Mouse (Mus musculus): ENCODE measurements around the gene Nrm.

The Nrm gene

GRCm38 (mm10) chr17:35861198-35861857 lies at the start of gene Nrm:
Gene Nrm (plus strand): TSS chr17:35861318.
- ATAC-seq (ENCODE audit: low TSS enrichment), result peak; percentile 96

- ATAC-seq (ENCODE audit: low TSS enrichment), result no peak
Measured at GRCm38 (mm10) chr17:35812307-35812706, 48.8 kb upstream of the Nrm start.

GRCm38 (mm10) chr17:35812736-35813135 lies 48.4 kb upstream of the Nrm start:
- no peak for ATAC-seq (ENCODE audit: low TSS enrichment)

- peak; percentile 44; the same call in 1 of the 2 replicates for ATAC-seq (ENCODE audit: low TSS enrichment)
Measured at GRCm38 (mm10) chr17:35813245-35813647, 47.9 kb upstream of the Nrm start.

- no peak for ATAC-seq (ENCODE audit: low TSS enrichment)
Measured at GRCm38 (mm10) chr17:35813653-35814052, 47.5 kb upstream of the Nrm start.

DNA sequence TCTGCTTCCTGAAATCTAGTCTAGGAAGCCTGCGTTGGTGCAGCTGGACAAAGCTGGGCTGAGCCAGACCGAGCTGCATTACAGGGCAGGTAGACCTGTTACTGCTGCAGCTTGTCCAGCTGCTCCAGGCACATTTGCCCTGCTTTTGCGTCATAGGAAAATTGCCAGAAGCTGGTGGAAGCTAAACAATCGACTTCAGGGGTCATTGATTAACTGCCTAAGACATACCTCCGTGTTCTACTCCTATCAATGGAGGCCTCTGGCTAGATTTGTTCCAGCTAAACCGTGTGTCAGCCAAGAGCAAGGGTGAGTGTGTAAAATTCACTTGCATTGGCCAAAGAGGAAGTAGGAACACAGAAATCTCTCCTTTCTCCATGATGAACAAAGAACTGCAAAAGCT lies 46.4 kb upstream of the Nrm start:
- ATAC-seq (ENCODE audit: low TSS enrichment), result no peak

- 0 out of 2 replicates have a peak, but pooled peaks have one; percentile 25 for ATAC-seq (ENCODE audit: low TSS enrichment)
Measured at GRCm38 (mm10) chr17:35815836-35816235, 45.3 kb upstream of the Nrm start.

DNA sequence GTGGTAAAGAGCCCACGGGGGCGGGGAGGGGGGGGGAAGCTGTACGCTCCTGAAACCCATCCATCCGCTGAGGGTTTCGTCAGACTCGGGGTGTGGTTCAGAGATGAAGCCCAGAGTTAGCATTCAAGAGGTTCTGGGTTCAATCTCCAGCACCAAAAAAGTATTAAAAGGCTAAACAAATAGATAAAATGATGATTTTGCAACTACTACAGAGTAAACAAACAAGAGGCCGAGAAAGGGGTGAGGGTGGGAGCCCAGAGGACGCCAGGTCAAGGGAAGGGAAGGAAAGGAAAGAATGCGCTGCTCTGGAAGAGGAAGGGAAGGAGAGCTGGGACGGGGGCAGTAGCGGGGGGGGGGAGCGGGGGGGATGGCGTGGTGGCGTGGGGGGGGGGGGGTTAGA lies 44.4 kb upstream of the Nrm start:
- ATAC-seq (ENCODE audit: low TSS enrichment), result no peak

- ATAC-seq (ENCODE audit: low TSS enrichment), result no peak
Measured at GRCm38 (mm10) chr17:35817226-35817625, 43.9 kb upstream of the Nrm start.

GRCm38 (mm10) chr17:35820111-35820510 lies 41.0 kb upstream of the Nrm start:
- no peak for ATAC-seq (ENCODE audit: low TSS enrichment)

DNA sequence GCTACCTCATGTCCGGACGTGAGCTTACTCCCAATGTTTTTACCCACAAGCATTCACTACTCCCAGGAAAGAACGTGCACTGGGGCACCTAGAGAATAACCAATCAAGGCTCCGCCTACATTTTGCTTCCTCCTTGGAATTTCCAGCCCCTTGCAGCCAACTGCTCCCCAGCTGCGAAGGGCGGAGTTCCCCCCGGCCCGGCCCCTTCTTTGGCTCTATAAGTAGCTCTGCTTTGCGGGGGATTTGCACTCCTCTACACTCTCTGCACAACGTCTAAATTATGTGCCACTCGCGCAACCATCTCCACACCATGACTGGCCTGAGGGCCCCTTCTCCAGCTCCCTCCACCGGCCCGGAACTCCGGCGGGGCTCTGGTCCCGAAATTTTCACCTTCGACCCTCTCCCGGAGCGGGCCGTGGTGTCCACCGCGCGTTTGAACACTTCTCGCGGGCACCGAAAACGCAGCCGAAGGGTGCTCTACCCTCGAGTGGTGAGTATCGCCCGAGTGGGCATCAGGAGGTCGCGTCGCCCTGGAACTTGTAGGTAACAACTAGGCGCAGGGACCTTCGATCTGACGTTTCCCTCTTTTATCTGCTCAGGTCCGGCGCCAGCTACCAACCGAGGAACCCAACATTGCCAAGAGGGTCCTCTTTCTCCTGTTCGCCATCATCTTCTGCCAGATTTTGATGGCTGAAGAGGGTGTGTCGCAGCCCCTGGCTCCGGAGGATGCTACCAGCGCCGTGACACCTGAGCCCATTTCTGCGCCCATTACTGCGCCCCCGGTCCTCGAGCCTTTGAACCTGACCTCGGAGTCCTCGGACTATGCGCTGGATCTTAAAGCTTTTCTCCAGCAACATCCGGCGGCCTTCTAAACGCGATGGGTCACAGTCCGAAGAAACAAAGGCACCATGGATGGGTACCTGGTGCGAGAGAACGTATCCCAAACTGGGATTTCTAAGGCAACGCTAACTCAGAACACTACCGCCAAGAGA lies 39.4 kb upstream of the Nrm start, which contains the start of gene Ier3:
Ier3 (plus strand) TSS at position 246 of the 992 bp plus-strand sequence.
- peak; percentile 50 for ATAC-seq (ENCODE audit: low TSS enrichment)

- no peak for ATAC-seq (ENCODE audit: low TSS enrichment)
Measured at GRCm38 (mm10) chr17:35822564-35822963, 38.6 kb upstream of the Nrm start.

DNA sequence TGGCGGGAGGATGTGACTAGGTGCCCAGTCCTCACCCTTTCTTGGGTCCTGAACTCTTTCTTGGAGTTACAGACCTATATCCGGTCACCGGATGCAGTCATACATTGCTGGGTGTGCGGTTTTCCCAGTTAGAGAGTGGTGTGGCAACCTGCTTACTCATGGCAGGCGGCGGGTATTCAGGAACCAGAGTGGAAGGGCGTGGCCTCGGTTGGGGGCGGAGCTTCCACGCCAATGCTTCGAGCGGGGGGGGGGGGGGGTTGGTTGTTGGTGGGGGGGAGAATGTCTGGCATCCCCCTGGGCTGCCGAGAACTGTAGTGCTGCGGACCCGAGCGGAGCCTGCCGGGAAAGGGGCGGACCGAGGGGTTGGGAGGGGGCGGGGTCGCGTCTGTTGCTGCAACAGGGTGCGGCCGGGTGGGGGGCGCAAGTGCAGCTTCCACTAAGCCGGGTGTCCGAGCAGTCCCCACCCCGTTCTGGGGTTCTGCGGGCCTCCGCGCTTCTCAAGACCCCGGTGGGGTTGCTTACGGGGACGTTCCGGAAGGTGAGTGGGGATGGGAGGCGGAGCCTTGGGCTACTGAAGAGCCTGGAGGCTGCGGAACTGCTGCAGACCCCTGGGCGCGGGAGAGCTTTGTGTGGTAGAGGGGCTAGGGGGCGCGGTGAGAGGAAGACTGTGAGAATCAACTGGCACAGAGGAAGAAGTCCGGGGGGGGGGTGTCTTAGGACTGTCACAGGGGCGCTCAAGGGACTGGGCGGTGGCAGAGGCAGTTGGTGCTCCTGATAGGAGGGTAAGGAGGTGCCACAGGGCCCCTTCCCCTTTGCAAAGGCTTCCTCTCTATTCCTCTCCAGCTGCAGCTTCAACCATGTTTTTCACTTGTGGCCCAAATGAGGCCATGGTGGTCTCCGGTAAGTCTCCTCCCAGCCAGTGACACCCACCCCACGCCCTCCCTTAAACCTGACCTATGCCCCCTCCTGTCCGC lies 37.9 kb upstream of the Nrm start, which contains the start of gene Flot1:
Flot1 (plus strand) TSS at position 267 of the 974 bp plus-strand sequence.
- peak; percentile 56 for ATAC-seq (ENCODE audit: low TSS enrichment)

DNA sequence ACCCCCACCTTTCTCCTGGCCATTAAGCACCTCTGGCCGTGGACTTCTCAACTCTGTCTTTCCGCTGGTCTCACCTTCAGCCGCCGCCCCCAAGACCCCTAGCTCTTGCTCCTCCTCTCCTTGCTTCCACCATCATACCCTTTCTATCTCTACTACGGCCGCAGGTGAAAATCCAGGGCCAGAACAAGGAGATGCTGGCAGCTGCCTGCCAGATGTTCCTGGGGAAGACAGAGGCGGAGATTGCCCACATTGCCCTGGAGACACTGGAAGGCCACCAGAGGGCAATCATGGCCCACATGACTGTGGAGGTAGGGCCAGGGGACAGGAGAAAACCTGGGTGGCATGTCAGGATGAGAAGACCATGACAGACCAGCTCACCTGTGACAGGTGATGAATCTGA lies 36.7 kb upstream of the Nrm start:
- no peak for ATAC-seq (ENCODE audit: low TSS enrichment)

GRCm38 (mm10) chr17:35825109-35825850 lies 35.8 kb upstream of the Nrm start:
- no peak for ATAC-seq (ENCODE audit: low TSS enrichment)

- ATAC-seq (ENCODE audit: low TSS enrichment), result peak; percentile 85
Measured at GRCm38 (mm10) chr17:35829737-35830136, 31.4 kb upstream of the Nrm start.

DNA sequence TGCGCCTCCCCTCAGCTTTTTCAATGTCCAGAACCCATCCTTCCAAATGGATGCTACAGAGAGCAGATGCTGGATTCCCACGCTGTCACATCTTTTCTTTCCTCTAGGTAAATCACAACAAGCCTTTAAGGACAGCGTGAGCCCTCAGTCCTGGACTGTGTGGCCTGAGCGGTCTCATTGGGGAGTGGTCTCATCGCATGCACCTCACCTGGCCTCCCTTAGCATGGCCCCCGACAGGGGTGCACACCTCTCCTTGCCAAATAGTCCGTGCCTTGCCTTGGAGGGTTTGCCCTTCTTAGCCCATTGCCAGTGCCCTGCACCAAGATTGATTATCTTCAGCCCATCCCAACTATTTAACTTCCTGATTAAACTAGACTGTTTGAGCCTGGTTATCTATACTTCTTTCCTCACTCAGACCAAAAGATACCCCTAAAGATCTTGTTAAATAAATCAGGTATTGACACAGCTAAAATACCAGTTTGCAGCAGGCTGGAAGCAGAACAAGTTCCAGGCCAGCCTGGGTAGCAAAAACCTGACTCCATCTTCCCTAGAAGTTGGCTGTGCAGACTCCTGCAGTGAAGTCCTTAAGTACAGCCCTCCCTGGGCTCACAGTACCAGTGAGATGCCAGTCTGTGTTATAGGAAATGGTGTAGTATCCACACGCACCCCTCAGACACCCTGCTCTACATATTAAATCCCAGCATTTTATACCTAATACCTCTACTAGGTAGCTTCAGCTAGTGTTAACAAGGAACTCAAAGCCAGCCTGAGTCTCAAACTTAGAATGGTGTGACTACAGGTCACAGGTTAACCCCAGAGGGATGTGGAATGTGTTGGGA lies 28.5 kb upstream of the Nrm start:
- no peak for ATAC-seq (ENCODE audit: low TSS enrichment)

- ATAC-seq (ENCODE audit: low TSS enrichment), result no peak
Measured at GRCm38 (mm10) chr17:35833239-35833751, 27.8 kb upstream of the Nrm start.

- no peak for ATAC-seq (ENCODE audit: low TSS enrichment)
Measured at GRCm38 (mm10) chr17:35833894-35834293, 27.2 kb upstream of the Nrm start.
